Mouse (Mus musculus) CH12.LX (cell line): ENCODE data around the gene D10Wsu102e. TPM values are rescaled to one million over a fixed set of nuclear protein-coding genes. Genes with fewer than 3 reads are reported as not detected.

ENCODE experiments used
- DNase-seq: peaks from one replicate; pipeline ENCODE4 v3.0.0-alpha.2; 2013; ENCODE audit errors: extremely low read depth
- H3K27ac ChIP-seq: 2 replicates; pipeline ENCODE4 v1.5.1; 2012; ENCODE audit warnings: low read depth, mild to moderate bottlenecking, control low read depth, moderate library complexity; ENCODE audit not compliant: insufficient read depth
- H3K27me3 ChIP-seq: replicated peaks from 2 replicates; pipeline ENCODE3; 2012; ENCODE audit warnings: inconsistent platforms
- H3K36me3 ChIP-seq, 2 experiments: replicated peaks in 1 of 2; 2 replicates each; pipeline versions ENCODE3 to v1.6.1; 2012; ENCODE audit warnings: inconsistent platforms in 1 of 2, low read length in 1 of 2, mild to moderate bottlenecking in 1 of 2, mixed read lengths in 1 of 2, moderate library complexity in 1 of 2; ENCODE audit not compliant: control insufficient read depth in 1 of 2, insufficient read depth in 1 of 2
- H3K4me1 ChIP-seq, 2 experiments: 2 replicates each; pipeline ENCODE4 v1.6.1; 2012; ENCODE audit warnings: inconsistent platforms in 1 of 2, moderate library complexity in 1 of 2; ENCODE audit not compliant: insufficient read depth in 2 of 2, control insufficient read depth in 1 of 2
- H3K4me2 ChIP-seq: 2 replicates; pipeline ENCODE4 v1.6.1; 2012; ENCODE audit warnings: low read depth, mild to moderate bottlenecking, control low read depth; ENCODE audit not compliant: poor library complexity, insufficient read depth, severe bottlenecking
- H3K4me3 ChIP-seq, 3 experiments: fragments of 150-350 bp in 1 of 3; sonication (generic) in 1 of 3; replicated peaks in 1 of 3; 2 replicates each; pipeline versions ENCODE3 to v1.5.1; 2011 to 2012; ENCODE audit warnings: low read depth in 2 of 3, low read length in 2 of 3, mild to moderate bottlenecking in 2 of 3, moderate library complexity in 2 of 3, control low read depth in 1 of 3, improper control_type of control experiment in 1 of 3, inconsistent platforms in 1 of 3, mixed read lengths in 1 of 3; ENCODE audit not compliant: poor library complexity in 1 of 3
- H3K79me2 ChIP-seq: replicated peaks from 2 replicates; pipeline ENCODE4 v1.6.1; 2012; ENCODE audit warnings: mild to moderate bottlenecking, moderate library complexity; ENCODE audit not compliant: control insufficient read depth, poor library complexity, insufficient read depth, severe bottlenecking; ENCODE audit errors: extremely low read depth
- H3K9ac ChIP-seq: 2 replicates; pipeline ENCODE4 v1.6.1; 2012; ENCODE audit warnings: low read depth, mild to moderate bottlenecking, control low read depth, moderate library complexity; ENCODE audit not compliant: insufficient read depth
- H3K9me3 ChIP-seq: replicated peaks from 2 replicates; pipeline ENCODE3; 2012; ENCODE audit warnings: low read length, inconsistent platforms, mixed read lengths
- CHD1 ChIP-seq: IDR thresholded peaks from 2 replicates; pipeline ENCODE4 v1.6.1; 2012; ENCODE audit warnings: low read depth, low read length, improper control_type of control experiment, inconsistent platforms
- CHD2 ChIP-seq: IDR thresholded peaks from 2 replicates; pipeline ENCODE4 v1.6.1; 2011; ENCODE audit warnings: low read length, improper control_type of control experiment
- E2F4 ChIP-seq: IDR thresholded peaks from 2 replicates; pipeline ENCODE4 v1.6.1; 2011; ENCODE audit warnings: low read depth, low read length, improper control_type of control experiment; ENCODE audit not compliant: insufficient replicate concordance
- ELF1 ChIP-seq: IDR thresholded peaks from 2 replicates; pipeline ENCODE4 v1.6.1; 2014; ENCODE audit warnings: low read depth, mild to moderate bottlenecking, inconsistent platforms, low read length, improper control_type of control experiment
- EP300 ChIP-seq: IDR thresholded peaks from 2 replicates; pipeline ENCODE4 v1.6.1; 2011; ENCODE audit warnings: low read length, improper control_type of control experiment
- ETS1 ChIP-seq: conservative IDR thresholded peaks from 2 replicates; pipeline ENCODE4 v1.6.1; 2012; ENCODE audit warnings: low read depth, mild to moderate bottlenecking, inconsistent platforms, low read length, improper control_type of control experiment, moderate library complexity
- HCFC1 ChIP-seq: IDR thresholded peaks from 2 replicates; pipeline ENCODE4 v1.6.1; 2012; ENCODE audit warnings: low read depth, mild to moderate bottlenecking, inconsistent platforms, low read length, improper control_type of control experiment
- JUND ChIP-seq: conservative IDR thresholded peaks from 2 replicates; pipeline ENCODE4 v1.6.1; 2011; ENCODE audit warnings: low read depth, low read length, improper control_type of control experiment
- MAFK ChIP-seq: IDR thresholded peaks from 2 replicates; pipeline ENCODE4 v1.6.1; 2011; ENCODE audit warnings: low read length, improper control_type of control experiment; ENCODE audit not compliant: insufficient replicate concordance
- MAZ ChIP-seq: IDR thresholded peaks from 2 replicates; pipeline ENCODE4 v1.6.1; 2012; ENCODE audit warnings: low read depth, mild to moderate bottlenecking, inconsistent platforms, low read length, improper control_type of control experiment, moderate library complexity
- MEF2A ChIP-seq: IDR thresholded peaks from 2 replicates; pipeline ENCODE4 v1.6.1; 2014; ENCODE audit warnings: low read depth, mild to moderate bottlenecking, inconsistent platforms, low read length, improper control_type of control experiment, borderline replicate concordance
- MXI1 ChIP-seq: IDR thresholded peaks from 2 replicates; pipeline ENCODE4 v1.6.1; 2011; ENCODE audit warnings: mild to moderate bottlenecking, low read depth, low read length, improper control_type of control experiment
- NELFE ChIP-seq: IDR thresholded peaks from 2 replicates; pipeline ENCODE4 v1.6.1; 2011; ENCODE audit warnings: low read depth, low read length, improper control_type of control experiment
- PAX5 ChIP-seq: IDR thresholded peaks from 2 replicates; pipeline ENCODE4 v1.6.1; 2012; ENCODE audit warnings: low read length, inconsistent platforms, mixed read lengths
- POLR2A ChIP-seq: IDR thresholded peaks from 2 replicates; pipeline ENCODE4 v1.6.1; 2011; ENCODE audit warnings: low read depth, mild to moderate bottlenecking, improper control_type of control experiment, low read length
- RAD21 ChIP-seq: IDR thresholded peaks from 2 replicates; pipeline ENCODE4 v1.6.1; 2011; ENCODE audit warnings: low read depth, mild to moderate bottlenecking, low read length, improper control_type of control experiment, moderate library complexity
- RCOR1 ChIP-seq: conservative IDR thresholded peaks from 2 replicates; pipeline ENCODE4 v1.6.1; 2012; ENCODE audit warnings: low read depth, mild to moderate bottlenecking, inconsistent platforms, low read length, improper control_type of control experiment
- TCF12 ChIP-seq: IDR thresholded peaks from 2 replicates; pipeline ENCODE4 v1.6.1; 2014; ENCODE audit warnings: low read depth, mild to moderate bottlenecking, inconsistent platforms, low read length, improper control_type of control experiment
- USF2 ChIP-seq: conservative IDR thresholded peaks from 2 replicates; pipeline ENCODE4 v1.6.1; 2011; ENCODE audit warnings: low read depth, low read length, improper control_type of control experiment
- ZC3H11A ChIP-seq: IDR thresholded peaks from 2 replicates; pipeline ENCODE4 v1.6.1; 2012; ENCODE audit warnings: low read depth, mild to moderate bottlenecking, inconsistent platforms, low read length, improper control_type of control experiment
- ZKSCAN1 ChIP-seq: IDR thresholded peaks from 2 replicates; pipeline ENCODE4 v1.6.1; 2012; ENCODE audit warnings: low read depth, inconsistent platforms, low read length, improper control_type of control experiment, borderline replicate concordance
- ZMIZ1 ChIP-seq: IDR thresholded peaks from 2 replicates; pipeline ENCODE4 v1.6.1; 2012; ENCODE audit warnings: low read depth, mild to moderate bottlenecking, inconsistent platforms, low read length, improper control_type of control experiment
- dilution Hi-C: fragments of 300-500 bp; cut with MboI; formaldehyde crosslinking; loops from 2 replicates; pipeline ENCODE4 v1.14.3; 2020; ENCODE audit warnings: low sequenced_read_pairs; ENCODE audit not compliant: extremely low pct_unique_long_range_greater_than_20kb, extremely low pct_ligation_motif_present
- in situ Hi-C: fragments of 300-500 bp; cut with MboI; formaldehyde crosslinking; loops from 3 replicates; pipeline ENCODE4 v1.14.3; 2019; ENCODE audit warnings: low sequenced_read_pairs, low pct_ligation_motif_present, low pct_unique_long_range_greater_than_20kb, mixed read lengths
- polyA plus RNA-seq: library from polyadenylated mRNA; unstranded; fragments of >175 nt; gene quantifications from 2 replicates; pipeline ENCODE4 v1.2.1, GENCODE M21; 2012; ENCODE audit warnings: low read depth; ENCODE audit not compliant: insufficient read length
- total RNA-seq, 2 experiments: library from RNA; depleted of rRNA; stranded (reverse); fragments of 300-350 nt in 1 of 2; fragments of >200 nt in 1 of 2; gene quantifications; 2 replicates each; pipeline ENCODE4 v1.2.3; 2012 to 2014

D10Wsu102e gene
- total and polyA plus RNA-seq, 3 experiments = 1.0 to 1.6 (median 1.6) TPM

DNA sequence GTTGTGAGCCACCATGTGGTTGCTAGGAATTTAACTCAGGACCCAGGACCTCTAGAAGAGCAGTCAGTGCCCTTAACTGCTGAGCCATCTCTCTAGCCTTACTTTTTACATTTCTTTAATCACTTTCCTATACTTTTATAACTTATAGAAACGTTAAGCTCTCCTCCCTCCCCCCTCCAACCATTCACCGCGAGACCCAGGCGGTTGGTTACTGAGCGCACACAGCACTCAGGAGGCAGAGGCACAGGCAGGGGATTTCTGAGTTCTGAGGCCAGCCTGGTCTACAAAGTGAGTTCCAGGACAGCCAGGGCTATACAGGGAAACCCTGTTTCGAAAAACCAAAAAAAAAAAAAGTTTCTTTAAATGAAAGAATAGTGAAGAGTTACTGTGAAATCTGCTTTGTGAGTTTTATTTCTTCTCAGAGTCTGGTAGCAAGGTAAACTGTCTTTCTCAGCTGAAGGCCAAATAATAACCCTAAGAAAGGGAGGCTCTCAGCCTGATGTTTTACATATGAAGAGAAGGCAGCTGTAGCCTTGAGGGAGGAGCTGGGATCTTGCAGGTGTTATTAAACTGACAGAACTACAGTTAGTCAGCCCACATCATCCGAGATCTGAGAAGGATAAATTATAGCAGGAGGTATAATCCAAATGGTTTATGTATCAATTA lies 14.2 kb upstream of the D10Wsu102e start:
- Histone ChIP-seq H3K36me3 (no peaks in the 10 kb centered on the region), H3K27me3 (no peaks in the 10 kb centered on the region), H3K9me3 (no peaks in the 10 kb centered on the region), H3K4me3 (no peak overlapping the region), H3K27ac (no peak overlapping the region), H3K4me1 (peaks cover 0 to 15% of the 10 kb centered on the region in 2 experiments; a peak in 1 of 4 replicates), H3K79me2 (no peaks in the 10 kb centered on the region), H3K4me2 (no peak overlapping the region), H3K9ac (no peak overlapping the region)
- no peak for DNase-seq
- in situ Hi-C loops (no loop called here), dilution Hi-C loops (no loop called here)
- TF ChIP-seq ZC3H11A = no peak
- TF ChIP-seq HCFC1 = no peak
- TF ChIP-seq ELF1 = no peak
- no peak for TF ChIP-seq RCOR1
- no peak for TF ChIP-seq MAFK
- no peak for TF ChIP-seq POLR2A
- no peak for TF ChIP-seq MXI1
- no peak for TF ChIP-seq CHD1
- no peak for TF ChIP-seq ETS1
- TF ChIP-seq ZKSCAN1 = no peak
- no peak for TF ChIP-seq JUND
- no peak for TF ChIP-seq MEF2A
- TF ChIP-seq RAD21 = no peak
- TF ChIP-seq PAX5 = no peak
- TF ChIP-seq CHD2 = no peak
- no peak for TF ChIP-seq E2F4
- no peak for TF ChIP-seq TCF12
- no peak for TF ChIP-seq ZMIZ1
- no peak for TF ChIP-seq MAZ

DNA sequence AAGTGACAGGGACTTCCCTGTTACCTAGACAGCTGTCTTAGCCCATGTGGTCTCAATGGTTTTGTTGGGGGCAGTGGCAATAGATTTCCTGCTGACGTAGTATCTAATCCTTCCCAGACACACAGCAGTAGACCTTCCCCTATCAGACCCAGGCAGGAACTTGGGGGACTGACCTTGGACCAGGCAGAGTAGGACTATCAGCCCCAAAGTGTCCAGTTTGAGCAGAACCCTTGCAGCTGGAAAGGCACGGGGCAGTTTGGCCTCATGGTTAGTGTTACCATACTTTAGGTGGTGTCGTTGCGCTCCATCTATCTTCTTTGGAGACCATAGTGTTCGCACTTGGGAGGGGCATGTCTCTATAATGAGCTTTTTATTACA lies 13.7 kb upstream of the D10Wsu102e start:
- peaks cover 0 to 15% of the 10 kb centered on the region in 2 experiments; a peak in 1 of 4 replicates for H3K4me1 ChIP-seq
- DNase-seq = no peak
- no peak overlapping the region for H3K9ac ChIP-seq
- H3K27me3 ChIP-seq = no peaks in the 10 kb centered on the region
- H3K9me3 ChIP-seq = no peaks in the 10 kb centered on the region
- in situ Hi-C loops (no loop called here), dilution Hi-C loops (no loop called here)
- no peaks in the 10 kb centered on the region for H3K79me2 ChIP-seq
- TF ChIP-seq MEF2A = no peak
- no peak for TF ChIP-seq CHD2
- TF ChIP-seq PAX5 = no peak
- TF ChIP-seq EP300 = no peak
- TF ChIP-seq MXI1 = no peak
- TF ChIP-seq USF2 = no peak
- no peak for TF ChIP-seq ZC3H11A
- TF ChIP-seq ZMIZ1 = no peak
- no peak for TF ChIP-seq JUND
- no peak for TF ChIP-seq ELF1
- TF ChIP-seq MAZ = no peak
- TF ChIP-seq NELFE = no peak
- no peak overlapping the region for H3K4me3 ChIP-seq
- no peak overlapping the region for H3K27ac ChIP-seq
- H3K36me3 ChIP-seq = no peaks in the 10 kb centered on the region
- H3K4me2 ChIP-seq = no peak overlapping the region
